Mouse (Mus musculus): ENCODE measurements around the gene Prelp. TPM values are rescaled to one million over a fixed set of nuclear protein-coding genes. Genes with fewer than 3 reads are reported as not detected.

Gene Prelp
- total RNA-seq, 1 experiment from 2014 or later: 39.8 TPM

GRCm38 (mm10) chr1:133899043-133899542, 22.1 kb downstream of the Prelp start:
- no peak for DNase-seq

- no peak for DNase-seq
Measured at GRCm38 (mm10) chr1:133897293-133897692, 23.9 kb downstream of the Prelp start.

- DNase-seq: no peak
Measured at GRCm38 (mm10) chr1:133891489-133891888, 29.7 kb downstream of the Prelp start.

GRCm38 (mm10) chr1:133889949-133890598, 31.1 kb downstream of the Prelp start:
- no peak for DNase-seq

GRCm38 (mm10) chr1:133887538-133888250, 33.5 kb downstream of the Prelp start:
- DNase-seq: no peak

- DNase-seq: no peak
Measured at GRCm38 (mm10) chr1:133887044-133887443, 34.2 kb downstream of the Prelp start.

GRCm38 (mm10) chr1:133886431-133886830, 34.8 kb downstream of the Prelp start:
- DNase-seq: no peak

- DNase-seq: no peak
Measured at GRCm38 (mm10) chr1:133885811-133886210, 35.4 kb downstream of the Prelp start.

GRCm38 (mm10) chr1:133884746-133885145, 36.5 kb downstream of the Prelp start:
- no peak for DNase-seq

- no peak for DNase-seq
Measured at GRCm38 (mm10) chr1:133884090-133884489, 37.1 kb downstream of the Prelp start.

- DNase-seq: no peak
Measured at GRCm38 (mm10) chr1:133882283-133883217, 38.7 kb downstream of the Prelp start.

GRCm38 (mm10) chr1:133881813-133882212, 39.4 kb downstream of the Prelp start:
- DNase-seq: no peak

GRCm38 (mm10) chr1:133878825-133879423, 42.3 kb downstream of the Prelp start:
- no peak for DNase-seq

GRCm38 (mm10) chr1:133876936-133877335, 44.3 kb downstream of the Prelp start:
- DNase-seq: no peak

GRCm38 (mm10) chr1:133873086-133873813, 48.0 kb downstream of the Prelp start:
- DNase-seq: no peak

GRCm38 (mm10) chr1:133871241-133871640, 50.0 kb downstream of the Prelp start:
- no peak for DNase-seq

GRCm38 (mm10) chr1:133869221-133869620, 52.0 kb downstream of the Prelp start:
- DNase-seq: no peak

GRCm38 (mm10) chr1:133863257-133863997, 57.8 kb downstream of the Prelp start:
- no peak for DNase-seq

GRCm38 (mm10) chr1:133861028-133861427, 60.2 kb downstream of the Prelp start:
- no peak for DNase-seq

Data from adrenal gland, postnatal 25 days (tissue).